Mouse (Mus musculus): ENCODE measurements at regions not wholly inside any gene's neighbourhood (a gene's known extent, or its start where the extent isn't known, plus 50 kb on each side); places are given as distances from the start of the nearest gene placed in this dataset.

GRCm38 (mm10) chr1:76070831-76071321, 524.8 kb downstream of the Slc4a3 start:
- Histone ChIP-seq H3K9me3 (ENCODE audit: low read length) (no peaks in the 10 kb centered on the region), H3K4me3 (ENCODE audit: low read depth, low read length) (no peak overlapping the region), H3K4me1 (ENCODE audit: insufficient read depth) (no peaks in the 10 kb centered on the region), H3K4me2 (ENCODE audit: low read depth, low read length) (no peak overlapping the region), H3K27me3 (ENCODE audit: insufficient read depth, low read length) (no peaks in the 10 kb centered on the region), H3K27ac (ENCODE audit: low read depth) (no peak overlapping the region), H3K9ac (replicated peaks) (no peak overlapping the region), H3K36me3 (replicated peaks; ENCODE audit: insufficient read depth, low read length) (no peaks in the 10 kb centered on the region)
- TF ChIP-seq EP300 (IDR thresholded peaks at IDR 0.05; ENCODE audit: low read depth) = no peak
- TF ChIP-seq CTCF (IDR thresholded peaks at IDR 0.05; ENCODE audit: low read depth) = no peak
- ATAC-seq (no peak), DNase-seq (no peak)
- 77% methylated on average over 16 of the region's 16 CpGs for WGBS (ENCODE audit: insufficient replicate concordance)

- TF ChIP-seq EP300 (IDR thresholded peaks at IDR 0.05; ENCODE audit: low read depth) (no peak), CTCF (IDR thresholded peaks at IDR 0.05; ENCODE audit: low read depth) (no peak)
- Histone ChIP-seq H3K4me3 (ENCODE audit: low read depth, low read length) (no peak overlapping the region), H3K4me1 (ENCODE audit: insufficient read depth) (no peaks in the 10 kb centered on the region), H3K9me3 (ENCODE audit: low read length) (no peaks in the 10 kb centered on the region), H3K9ac (replicated peaks) (no peak overlapping the region), H3K27me3 (ENCODE audit: insufficient read depth, low read length) (no peaks in the 10 kb centered on the region), H3K4me2 (ENCODE audit: low read depth, low read length) (no peak overlapping the region), H3K36me3 (replicated peaks; ENCODE audit: insufficient read depth, low read length) (no peaks in the 10 kb centered on the region), H3K27ac (ENCODE audit: low read depth) (no peak overlapping the region)
- no peak for DNase-seq
- WGBS (ENCODE audit: insufficient replicate concordance) = 57% methylated on average over 3 of the region's 3 CpGs
- ATAC-seq = no peak
Measured at GRCm38 (mm10) chr1:76075213-76075612, 529.1 kb downstream of the Slc4a3 start.

GRCm38 (mm10) chr1:76075685-76076455, 529.8 kb downstream of the Slc4a3 start:
- no peak overlapping the region for H3K27ac ChIP-seq (ENCODE audit: low read depth)
- TF ChIP-seq EP300 (IDR thresholded peaks at IDR 0.05; ENCODE audit: low read depth) (no peak), CTCF (IDR thresholded peaks at IDR 0.05; ENCODE audit: low read depth) (no peak)
- H3K27me3 ChIP-seq (ENCODE audit: insufficient read depth, low read length) = no peaks in the 10 kb centered on the region
- H3K36me3 ChIP-seq (replicated peaks; ENCODE audit: insufficient read depth, low read length) = no peaks in the 10 kb centered on the region
- no peak overlapping the region for H3K4me3 ChIP-seq (ENCODE audit: low read depth, low read length)
- H3K4me1 ChIP-seq (ENCODE audit: insufficient read depth) = no peaks in the 10 kb centered on the region
- ATAC-seq (no peak), DNase-seq (no peak)
- H3K9ac ChIP-seq (replicated peaks) = no peak overlapping the region
- no peaks in the 10 kb centered on the region for H3K9me3 ChIP-seq (ENCODE audit: low read length)
- no peak overlapping the region for H3K4me2 ChIP-seq (ENCODE audit: low read depth, low read length)
- WGBS (ENCODE audit: insufficient replicate concordance) = 66% methylated on average over 10 of the region's 10 CpGs

GRCm38 (mm10) chr1:76080241-76080640, 534.2 kb downstream of the Slc4a3 start:
- Histone ChIP-seq H3K4me3 (ENCODE audit: low read depth, low read length) (no peak overlapping the region), H3K4me2 (ENCODE audit: low read depth, low read length) (0 out of 2 replicates have a peak overlapping the region, but pooled peaks have one; percentile 9), H3K9ac (replicated peaks) (no peak overlapping the region), H3K36me3 (replicated peaks; ENCODE audit: insufficient read depth, low read length) (no peaks in the 10 kb centered on the region), H3K27ac (ENCODE audit: low read depth) (no peak overlapping the region), H3K9me3 (ENCODE audit: low read length) (no peaks in the 10 kb centered on the region), H3K27me3 (ENCODE audit: insufficient read depth, low read length) (no peaks in the 10 kb centered on the region), H3K4me1 (ENCODE audit: insufficient read depth) (no peaks in the 10 kb centered on the region)
- DNase-seq (no peak), ATAC-seq (no peak)
- WGBS (ENCODE audit: insufficient replicate concordance) = 71% methylated on average over 6 of the region's 6 CpGs
- TF ChIP-seq EP300 (IDR thresholded peaks at IDR 0.05; ENCODE audit: low read depth) (no peak), CTCF (IDR thresholded peaks at IDR 0.05; ENCODE audit: low read depth) (no peak)

- no peak overlapping the region for H3K4me2 ChIP-seq (ENCODE audit: low read depth, low read length)
- H3K9ac ChIP-seq (replicated peaks) = no peak overlapping the region
- no peak for ATAC-seq
- no peaks in the 10 kb centered on the region for H3K4me1 ChIP-seq (ENCODE audit: insufficient read depth)
- H3K27me3 ChIP-seq (ENCODE audit: insufficient read depth, low read length) = no peaks in the 10 kb centered on the region
- no peak overlapping the region for H3K4me3 ChIP-seq (ENCODE audit: low read depth, low read length)
- TF ChIP-seq EP300 (IDR thresholded peaks at IDR 0.05; ENCODE audit: low read depth) = no peak
- TF ChIP-seq CTCF (IDR thresholded peaks at IDR 0.05; ENCODE audit: low read depth) = no peak
- 66% methylated on average over 4 of the region's 4 CpGs for WGBS (ENCODE audit: insufficient replicate concordance)
- H3K27ac ChIP-seq (ENCODE audit: low read depth) = no peak overlapping the region
- H3K9me3 ChIP-seq (ENCODE audit: low read length) = no peaks in the 10 kb centered on the region
- DNase-seq = no peak
- no peaks in the 10 kb centered on the region for H3K36me3 ChIP-seq (replicated peaks; ENCODE audit: insufficient read depth, low read length)
Measured at GRCm38 (mm10) chr1:76081700-76082099, 535.6 kb downstream of the Slc4a3 start.

- no peak for DNase-seq
Measured at GRCm38 (mm10) chr1:76083273-76084036, 537.4 kb downstream of the Slc4a3 start.

More at GRCm38 (mm10) chr1:76083273-76084036, 537.4 kb downstream of the Slc4a3 start:
- 82% methylated on average over 3 of the region's 3 CpGs for WGBS (ENCODE audit: insufficient replicate concordance)
- H3K4me3 ChIP-seq (ENCODE audit: low read depth, low read length) = no peak overlapping the region
- no peak overlapping the region for H3K27ac ChIP-seq (ENCODE audit: low read depth)
- no peaks in the 10 kb centered on the region for H3K9me3 ChIP-seq (ENCODE audit: low read length)
- TF ChIP-seq EP300 (IDR thresholded peaks at IDR 0.05; ENCODE audit: low read depth) = no peak
- TF ChIP-seq CTCF (IDR thresholded peaks at IDR 0.05; ENCODE audit: low read depth) = no peak
- H3K4me1 ChIP-seq (ENCODE audit: insufficient read depth) = no peaks in the 10 kb centered on the region
- H3K9ac ChIP-seq (replicated peaks) = no peak overlapping the region
- H3K4me2 ChIP-seq (ENCODE audit: low read depth, low read length) = no peak overlapping the region
- no peaks in the 10 kb centered on the region for H3K36me3 ChIP-seq (replicated peaks; ENCODE audit: insufficient read depth, low read length)
- no peak for ATAC-seq
- no peaks in the 10 kb centered on the region for H3K27me3 ChIP-seq (ENCODE audit: insufficient read depth, low read length)

All from liver, postnatal 0 days (tissue).